Mouse (Mus musculus): ENCODE measurements at regions not wholly inside any gene's neighbourhood (a gene's known extent, or its start where the extent isn't known, plus 50 kb on each side); places are given as distances from the start of the nearest gene placed in this dataset.
A peak's percentile ranks its signal among the peaks of the same experiment; 100 is the strongest.
"Not testable (repeated sequence)": the region's sequence is repeated elsewhere in the genome, so short reads cannot be mapped to it uniquely, and the experiment has no call there.

DNA sequence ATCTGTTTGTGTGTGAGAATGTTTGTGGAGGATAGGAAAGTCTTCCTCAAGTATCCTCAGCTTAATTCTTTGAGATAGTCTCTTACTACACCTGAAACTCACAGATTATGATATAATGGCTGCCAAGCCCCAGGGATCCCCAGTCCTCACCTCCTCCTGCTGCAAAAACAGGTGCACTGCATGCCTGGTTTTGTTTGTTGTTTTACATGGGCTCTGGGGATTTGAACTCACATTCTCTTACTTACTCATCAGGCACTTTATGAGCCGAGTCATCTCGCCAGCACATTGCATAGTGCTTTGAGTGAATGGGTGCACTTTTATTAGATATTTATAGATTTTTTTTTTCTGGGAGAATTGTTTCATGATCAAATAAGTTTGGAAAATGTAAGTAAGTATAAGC, 56.3 kb downstream of the Mterf1b start:
- H3K9me3 ChIP-seq = no peaks in the 10 kb centered on the region
- no peak overlapping the region for H3K4me2 ChIP-seq (replicated peaks)
- H3K27me3 ChIP-seq = no peaks in the 10 kb centered on the region
- no peaks in the 10 kb centered on the region for H3K4me1 ChIP-seq
- WGBS = 85% methylated on average over 2 of the region's 2 CpGs
- no peak overlapping the region for H3K4me3 ChIP-seq
- no peak overlapping the region for H3K27ac ChIP-seq (replicated peaks)
- H3K36me3 ChIP-seq = no peaks in the 10 kb centered on the region
- no peak overlapping the region for H3K9ac ChIP-seq (replicated peaks)
- ATAC-seq (ENCODE audit: low FRiP score, low read depth) = no peak

GRCm38 (mm10) chr5:4254280-4254679, 62.1 kb downstream of the Mterf1b start:
- WGBS = 91% methylated on average over 5 of the region's 5 CpGs
- not testable (repeated sequence) for H3K4me1 ChIP-seq; H3K9me3 ChIP-seq; H3K27ac ChIP-seq (replicated peaks); H3K27me3 ChIP-seq; H3K36me3 ChIP-seq; H3K4me2 ChIP-seq (replicated peaks); ATAC-seq (ENCODE audit: low FRiP score, low read depth); H3K4me3 ChIP-seq; H3K9ac ChIP-seq (replicated peaks)

DNA sequence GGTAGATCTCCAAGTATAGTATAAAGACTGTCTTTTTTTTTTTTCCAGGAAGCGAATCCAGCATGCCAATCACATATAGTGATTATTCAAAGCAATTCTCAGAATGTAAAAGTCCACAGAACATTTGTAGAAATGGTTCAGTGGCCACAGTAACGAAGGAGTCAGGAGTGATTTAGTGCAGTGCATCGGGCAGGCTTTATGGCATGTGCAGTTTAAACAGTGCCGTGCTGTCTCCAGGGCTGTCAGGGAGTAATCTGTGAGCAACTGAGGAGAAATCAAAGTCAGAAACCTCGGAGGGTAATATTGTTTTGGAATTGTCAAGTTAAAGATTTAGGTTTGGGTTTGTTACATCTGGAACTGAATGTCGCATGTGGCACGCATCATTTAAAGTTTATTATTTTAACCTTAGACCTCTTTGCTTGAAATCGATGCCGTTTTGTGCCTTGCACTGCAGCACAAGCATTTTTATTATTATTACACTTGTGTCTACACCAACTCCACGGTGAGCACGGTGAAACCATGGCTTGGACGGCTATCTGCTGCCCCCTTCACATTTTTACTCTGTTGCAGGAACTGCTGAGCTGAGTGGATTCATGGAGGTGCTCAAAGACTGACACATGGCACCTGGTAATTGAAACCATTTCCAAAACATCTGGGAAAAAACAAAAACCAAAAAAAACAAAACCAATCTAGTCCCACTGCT, 65.0 kb downstream of the Mterf1b start:
- Histone ChIP-seq H3K9ac (replicated peaks) (no peak overlapping the region), H3K4me2 (replicated peaks) (no peak overlapping the region), H3K36me3 (no peaks in the 10 kb centered on the region), H3K27me3 (no peaks in the 10 kb centered on the region), H3K9me3 (no peaks in the 10 kb centered on the region), H3K4me1 (no peaks in the 10 kb centered on the region), H3K4me3 (no peak overlapping the region), H3K27ac (replicated peaks) (no peak overlapping the region)
- no peak for ATAC-seq (ENCODE audit: low FRiP score, low read depth)
- 76% methylated on average over 12 of the region's 12 CpGs for WGBS

- Histone ChIP-seq H3K36me3 (no peaks in the 10 kb centered on the region), H3K27ac (replicated peaks) (no peak overlapping the region), H3K4me1 (no peaks in the 10 kb centered on the region), H3K27me3 (no peaks in the 10 kb centered on the region), H3K4me2 (replicated peaks) (no peak overlapping the region), H3K4me3 (no peak overlapping the region), H3K9ac (replicated peaks) (no peak overlapping the region), H3K9me3 (no peaks in the 10 kb centered on the region)
- ATAC-seq (ENCODE audit: low FRiP score, low read depth) = no peak
- 94% methylated on average over 4 of the region's 4 CpGs for WGBS
Measured at GRCm38 (mm10) chr5:4259260-4259659, 67.1 kb downstream of the Mterf1b start.

DNA sequence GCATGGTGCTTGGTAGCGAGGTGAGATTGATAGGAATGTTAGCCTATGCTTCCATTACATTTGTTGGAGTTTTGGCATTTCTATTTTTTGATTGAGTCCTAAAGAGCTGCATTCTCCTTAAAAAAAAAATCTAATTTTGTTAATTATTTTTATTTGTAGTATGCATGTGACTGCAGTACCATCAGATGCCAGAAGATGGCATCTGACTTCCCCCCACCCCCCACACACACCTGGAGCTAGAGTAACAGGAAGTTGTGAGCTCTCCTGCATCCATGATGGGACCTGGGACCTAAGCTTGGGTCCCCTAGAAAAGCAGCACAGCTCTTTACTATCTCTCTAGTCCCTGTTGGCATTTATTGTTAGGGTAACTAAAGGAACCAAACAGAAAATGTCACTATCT, 70.5 kb downstream of the Mterf1b start:
- no peak for ATAC-seq (ENCODE audit: low FRiP score, low read depth)
- 100% methylated on average over 1 of the region's 1 CpGs for WGBS

DNA sequence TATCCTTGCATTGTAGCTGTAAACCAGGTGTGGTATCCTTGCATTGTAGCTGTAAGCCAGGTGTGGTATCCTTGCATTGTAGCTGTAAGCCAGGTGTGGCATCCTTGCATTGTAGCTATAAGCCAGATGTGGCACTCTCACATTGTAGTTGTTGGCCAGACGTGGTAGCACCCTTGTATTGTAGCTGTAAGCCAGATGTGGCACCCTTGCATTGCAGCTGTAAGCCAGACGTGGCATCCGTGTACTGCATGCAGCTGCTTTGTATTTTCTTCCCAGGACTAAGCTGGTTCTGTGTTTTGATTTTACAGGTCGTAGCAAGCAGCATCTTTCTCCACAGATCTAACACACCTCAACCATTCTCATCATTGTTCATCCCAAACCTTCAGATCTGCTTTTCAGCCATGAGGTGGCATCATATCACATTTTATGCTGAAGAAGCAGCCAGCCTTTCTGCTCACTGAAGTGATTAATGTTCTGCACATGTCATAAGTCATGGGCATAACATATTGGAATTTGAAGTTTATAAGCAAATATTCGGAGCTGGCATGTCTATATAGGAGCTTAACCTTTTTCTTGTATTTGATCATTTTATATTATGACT, 71.5 kb downstream of the Mterf1b start:
- H3K9me3 ChIP-seq = no peaks in the 10 kb centered on the region
- H3K9ac ChIP-seq (replicated peaks) = no peak overlapping the region
- WGBS = 67% methylated on average over 5 of the region's 5 CpGs
- no peaks in the 10 kb centered on the region for H3K27me3 ChIP-seq
- ATAC-seq (ENCODE audit: low FRiP score, low read depth) = peak; percentile 52; the same call in 1 of the 2 replicates
- H3K36me3 ChIP-seq = no peaks in the 10 kb centered on the region
- H3K4me1 ChIP-seq = no peaks in the 10 kb centered on the region
- no peak overlapping the region for H3K4me3 ChIP-seq
- no peak overlapping the region for H3K27ac ChIP-seq (replicated peaks)
- no peak overlapping the region for H3K4me2 ChIP-seq (replicated peaks)

More for the DNA sequence above, 70.5 kb downstream of the Mterf1b start:
- H3K4me1 ChIP-seq = no peaks in the 10 kb centered on the region
- H3K27me3 ChIP-seq = no peaks in the 10 kb centered on the region
- H3K4me3 ChIP-seq = no peak overlapping the region
- H3K9ac ChIP-seq (replicated peaks) = no peak overlapping the region
- H3K36me3 ChIP-seq = no peaks in the 10 kb centered on the region
- no peak overlapping the region for H3K4me2 ChIP-seq (replicated peaks)
- H3K27ac ChIP-seq (replicated peaks) = no peak overlapping the region
- H3K9me3 ChIP-seq = no peaks in the 10 kb centered on the region

DNA sequence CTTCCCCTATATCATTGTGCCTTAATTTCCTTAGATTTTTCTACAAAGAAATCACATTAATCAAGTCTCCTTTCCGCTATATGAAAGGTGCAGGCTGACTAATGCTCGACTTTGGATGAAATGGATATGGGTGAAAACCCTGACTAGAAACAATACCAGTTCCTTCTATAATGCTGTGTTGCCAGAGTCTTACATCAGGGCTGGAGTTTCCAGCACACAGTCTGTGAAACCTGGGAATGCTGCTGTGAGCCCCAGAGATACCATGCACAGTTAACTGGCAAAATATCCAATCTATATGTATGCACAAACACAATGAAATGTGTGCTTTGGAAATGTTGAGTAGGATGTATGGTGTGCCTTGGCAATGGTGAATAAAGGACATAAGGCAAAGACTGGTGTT, 75.5 kb downstream of the Mterf1b start:
- 92% methylated on average over 2 of the region's 2 CpGs for WGBS
- ATAC-seq (ENCODE audit: low FRiP score, low read depth) = no peak
- Histone ChIP-seq H3K9me3 (no peaks in the 10 kb centered on the region), H3K27ac (replicated peaks) (no peak overlapping the region), H3K27me3 (no peaks in the 10 kb centered on the region), H3K4me2 (replicated peaks) (no peak overlapping the region), H3K4me3 (no peak overlapping the region), H3K9ac (replicated peaks) (no peak overlapping the region), H3K4me1 (no peaks in the 10 kb centered on the region), H3K36me3 (no peaks in the 10 kb centered on the region)

DNA sequence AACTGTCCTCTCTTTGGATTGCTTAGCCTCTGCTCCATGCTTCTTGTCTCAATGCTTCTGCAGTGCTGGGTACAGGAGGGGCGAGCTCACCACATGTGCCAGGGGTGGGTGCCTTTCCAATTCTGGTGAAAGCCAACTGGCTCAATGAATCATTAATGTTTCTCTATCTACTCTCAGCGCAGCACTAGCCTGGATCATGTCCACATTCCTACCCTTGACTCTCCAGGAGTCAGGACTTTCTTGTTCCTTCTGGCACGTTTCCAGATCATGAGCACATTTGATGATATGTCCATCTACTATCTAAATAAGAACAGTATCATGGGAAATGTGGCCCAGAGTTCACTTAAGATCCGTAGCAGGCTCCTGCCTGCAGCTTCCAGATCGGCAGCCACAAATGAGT, 80.8 kb downstream of the Mterf1b start:
- Histone ChIP-seq H3K9me3 (no peaks in the 10 kb centered on the region), H3K27me3 (no peaks in the 10 kb centered on the region), H3K27ac (replicated peaks) (no peak overlapping the region), H3K4me3 (no peak overlapping the region), H3K4me2 (replicated peaks) (no peak overlapping the region), H3K36me3 (no peaks in the 10 kb centered on the region), H3K4me1 (no peaks in the 10 kb centered on the region), H3K9ac (replicated peaks) (no peak overlapping the region)
- WGBS = 89% methylated on average over 5 of the region's 5 CpGs
- ATAC-seq (ENCODE audit: low FRiP score, low read depth) = no peak

GRCm38 (mm10) chr5:4303616-4304015, 111.4 kb downstream of the Mterf1b start:
- Histone ChIP-seq H3K4me2 (replicated peaks) (no peak overlapping the region), H3K9me3 (no peaks in the 10 kb centered on the region), H3K4me3 (no peak overlapping the region), H3K9ac (replicated peaks) (no peak overlapping the region), H3K27me3 (no peaks in the 10 kb centered on the region), H3K4me1 (peaks cover 9% of the 10 kb centered on the region), H3K27ac (replicated peaks) (no peak overlapping the region), H3K36me3 (no peaks in the 10 kb centered on the region)
- 3% methylated on average over 4 of the region's 4 CpGs for WGBS
- no peak for ATAC-seq (ENCODE audit: low FRiP score, low read depth)

GRCm38 (mm10) chr5:4304201-4304600, 112.0 kb downstream of the Mterf1b start:
- Histone ChIP-seq H3K4me1 (peaks cover 9% of the 10 kb centered on the region), H3K4me2 (replicated peaks) (no peak overlapping the region), H3K36me3 (no peaks in the 10 kb centered on the region), H3K9me3 (no peaks in the 10 kb centered on the region), H3K27me3 (no peaks in the 10 kb centered on the region), H3K27ac (replicated peaks) (no peak overlapping the region), H3K9ac (replicated peaks) (no peak overlapping the region), H3K4me3 (no peak overlapping the region)
- 42% methylated on average over 5 of the region's 5 CpGs for WGBS
- ATAC-seq (ENCODE audit: low FRiP score, low read depth) = no peak

- H3K4me1 ChIP-seq = peaks cover 5% of the 10 kb centered on the region
- H3K9me3 ChIP-seq = no peaks in the 10 kb centered on the region
- WGBS = 78% methylated on average over 5 of the region's 5 CpGs
- no peaks in the 10 kb centered on the region for H3K36me3 ChIP-seq
- no peak for ATAC-seq (ENCODE audit: low FRiP score, low read depth)
- no peak overlapping the region for H3K27ac ChIP-seq (replicated peaks)
- H3K27me3 ChIP-seq = no peaks in the 10 kb centered on the region
- no peak overlapping the region for H3K4me2 ChIP-seq (replicated peaks)
- H3K4me3 ChIP-seq = no peak overlapping the region
- no peak overlapping the region for H3K9ac ChIP-seq (replicated peaks)
Measured at GRCm38 (mm10) chr5:4308514-4308913, 116.3 kb downstream of the Mterf1b start.

GRCm38 (mm10) chr5:4311169-4311568, 119.0 kb downstream of the Mterf1b start:
- Histone ChIP-seq H3K27me3 (no peaks in the 10 kb centered on the region), H3K27ac (replicated peaks) (no peak overlapping the region), H3K36me3 (no peaks in the 10 kb centered on the region), H3K9ac (replicated peaks) (no peak overlapping the region), H3K4me3 (no peak overlapping the region), H3K4me1 (no peaks in the 10 kb centered on the region), H3K4me2 (replicated peaks) (no peak overlapping the region), H3K9me3 (no peaks in the 10 kb centered on the region)
- no peak for ATAC-seq (ENCODE audit: low FRiP score, low read depth)
- WGBS = 87% methylated on average over 4 of the region's 4 CpGs

GRCm38 (mm10) chr5:4311599-4311998, 119.4 kb downstream of the Mterf1b start:
- 63% methylated on average over 4 of the region's 4 CpGs for WGBS

More at GRCm38 (mm10) chr5:4311599-4311998, 119.4 kb downstream of the Mterf1b start:
- Histone ChIP-seq H3K4me2 (replicated peaks) (no peak overlapping the region), H3K4me3 (no peak overlapping the region), H3K27me3 (no peaks in the 10 kb centered on the region), H3K4me1 (no peaks in the 10 kb centered on the region), H3K9ac (replicated peaks) (no peak overlapping the region), H3K27ac (replicated peaks) (no peak overlapping the region), H3K9me3 (no peaks in the 10 kb centered on the region), H3K36me3 (no peaks in the 10 kb centered on the region)
- ATAC-seq (ENCODE audit: low FRiP score, low read depth) = no peak
